Mouse (Mus musculus) ES-E14 (cell line): ENCODE measurements around the gene Pyroxd2. TPM values are rescaled to one million over a fixed set of nuclear protein-coding genes. Genes with fewer than 3 reads are reported as not detected.

Experiments used
- DNase-seq: peaks from one replicate; pipeline ENCODE4 v3.0.0-alpha.2; 2013; ENCODE audit warnings: low read depth, low spot score
- H3K27ac ChIP-seq: 2 replicates; pipeline ENCODE4 v1.5.1; 2012; ENCODE audit warnings: low read depth, mild to moderate bottlenecking, low read length, moderate library complexity, mixed read lengths; ENCODE audit not compliant: poor library complexity, insufficient read depth, severe bottlenecking
- H3K36me3 ChIP-seq: 2 replicates; pipeline ENCODE4 v1.6.1; 2012; ENCODE audit warnings: mild to moderate bottlenecking, low read length, moderate library complexity, mixed read lengths; ENCODE audit not compliant: control insufficient read depth, poor library complexity, insufficient read depth, severe bottlenecking
- H3K4me1 ChIP-seq, 2 experiments: fragments of 150-350 bp in 1 of 2; sonication (generic) in 1 of 2; 2 replicates each; pipeline ENCODE4 v1.6.1; 2012; ENCODE audit warnings: low read length in 2 of 2, mild to moderate bottlenecking in 1 of 2, mixed read lengths in 1 of 2; ENCODE audit not compliant: control insufficient read depth in 2 of 2, insufficient read depth in 2 of 2, poor library complexity in 1 of 2
- H3K4me3 ChIP-seq, 2 experiments: fragments of 150-350 bp in 1 of 2; sonication (generic) in 1 of 2; 2 replicates each; pipeline ENCODE4 v1.5.1; 2012; ENCODE audit warnings: low read length in 2 of 2, low read depth in 1 of 2, mild to moderate bottlenecking in 1 of 2, mixed read lengths in 1 of 2; ENCODE audit not compliant: insufficient read depth in 1 of 2, poor library complexity in 1 of 2, severe bottlenecking in 1 of 2
- H3K9ac ChIP-seq: 2 replicates; pipeline ENCODE4 v1.6.1; 2012; ENCODE audit warnings: low read depth, mild to moderate bottlenecking, low read length, mixed read lengths; ENCODE audit not compliant: poor library complexity, insufficient read depth, severe bottlenecking
- H3K9me3 ChIP-seq: fragments of 150-350 bp; sonication (generic); 2 replicates; pipeline ENCODE4 v1.6.1; 2012; ENCODE audit warnings: low read depth, mild to moderate bottlenecking, low read length; ENCODE audit not compliant: control insufficient read depth, insufficient read depth
- CHD2 ChIP-seq: IDR thresholded peaks from 2 replicates; pipeline ENCODE4 v1.6.1; 2014; ENCODE audit warnings: mild to moderate bottlenecking, low read depth, low read length, inconsistent platforms
- HCFC1 ChIP-seq: IDR thresholded peaks from 2 replicates; pipeline ENCODE4 v1.6.1; 2012; ENCODE audit warnings: low read length, inconsistent platforms, borderline replicate concordance; ENCODE audit not compliant: insufficient read depth
- MAFK ChIP-seq: IDR thresholded peaks from 2 replicates; pipeline ENCODE4 v1.6.1; 2014; ENCODE audit warnings: mild to moderate bottlenecking, low read depth, low read length, inconsistent platforms; ENCODE audit not compliant: insufficient read depth
- ZC3H11A ChIP-seq: IDR thresholded peaks from 2 replicates; pipeline ENCODE4 v1.6.1; 2012; ENCODE audit warnings: low read depth, mild to moderate bottlenecking, inconsistent platforms, low read length, borderline replicate concordance
- ZNF384 ChIP-seq: IDR thresholded peaks from 2 replicates; pipeline ENCODE4 v1.6.1; 2012; ENCODE audit warnings: low read depth, low read length, inconsistent platforms
- in situ Hi-C, 2 experiments: fragments of 600-800 bp; cut with MboI; formaldehyde crosslinking; loops; one replicate each; pipeline ENCODE4 v1.15.1; 2025; ENCODE audit warnings: low sequenced_read_pairs in 2 of 2, inconsistent platforms in 1 of 2; ENCODE audit not compliant: unreplicated experiment in 2 of 2
- total RNA-seq: library from RNA; depleted of rRNA; stranded (reverse); fragments of 300-350 nt; gene quantifications from 2 replicates; pipeline ENCODE4 v1.2.3, GENCODE M21; 2012

Gene Pyroxd2
- total RNA-seq, 1 experiment = not detected

- Histone ChIP-seq H3K9me3 (no peaks in the 10 kb centered on the region), H3K4me3 (no peak overlapping the region), H3K36me3 (no peaks in the 10 kb centered on the region), H3K9ac (no peak overlapping the region), H3K27ac (no peak overlapping the region), H3K4me1 (no peaks in the 10 kb centered on the region)
- no peak for DNase-seq
- in situ Hi-C loops = no loop called here
- TF ChIP-seq MAFK (no peak), HCFC1 (no peak), ZC3H11A (no peak), ZNF384 (no peak), CHD2 (no peak)
Observed at GRCm38 (mm10) chr19:42737753-42738152, 14.8 kb downstream of the Pyroxd2 start.

DNA sequence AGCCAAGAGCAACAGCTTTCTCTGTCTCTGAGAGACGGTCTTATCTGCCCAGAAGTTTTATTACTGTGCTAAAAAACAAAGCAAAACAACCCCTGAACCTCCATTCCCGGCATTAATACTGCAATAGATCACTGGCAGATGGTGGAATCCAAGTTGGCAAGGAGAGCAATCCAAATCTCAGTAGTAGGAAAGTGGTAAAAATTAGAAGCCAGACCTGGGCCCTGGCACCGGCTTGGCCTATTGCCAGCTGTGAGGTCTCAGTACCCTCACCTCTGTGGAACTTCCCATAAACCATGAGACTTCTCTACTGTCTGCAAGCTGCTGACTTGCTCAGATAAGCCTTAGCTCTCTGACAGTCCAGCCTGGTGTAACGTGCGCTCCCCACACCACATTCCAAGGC is 17.6 kb downstream of the Pyroxd2 start:
- H3K9me3 ChIP-seq = no peaks in the 10 kb centered on the region
- H3K4me1 ChIP-seq = no peaks in the 10 kb centered on the region
- TF ChIP-seq ZC3H11A (no peak), HCFC1 (no peak), ZNF384 (no peak), MAFK (no peak), CHD2 (no peak)
- no peak for DNase-seq
- H3K27ac ChIP-seq = no peak overlapping the region
- no peak overlapping the region for H3K4me3 ChIP-seq
- H3K9ac ChIP-seq = no peak overlapping the region
- in situ Hi-C loops = no loop called here
- no peaks in the 10 kb centered on the region for H3K36me3 ChIP-seq

- no peaks in the 10 kb centered on the region for H3K36me3 ChIP-seq
- no peak for DNase-seq
- H3K9me3 ChIP-seq = no peaks in the 10 kb centered on the region
- in situ Hi-C loops = no loop called here
- H3K27ac ChIP-seq = no peak overlapping the region
- H3K4me3 ChIP-seq = no peak overlapping the region
- H3K4me1 ChIP-seq = no peaks in the 10 kb centered on the region
- TF ChIP-seq CHD2 = no peak
- no peak for TF ChIP-seq ZC3H11A
- TF ChIP-seq MAFK = no peak
- no peak for TF ChIP-seq ZNF384
- no peak for TF ChIP-seq HCFC1
- no peak overlapping the region for H3K9ac ChIP-seq
Observed at GRCm38 (mm10) chr19:42727424-42727823, 25.2 kb downstream of the Pyroxd2 start.

DNA sequence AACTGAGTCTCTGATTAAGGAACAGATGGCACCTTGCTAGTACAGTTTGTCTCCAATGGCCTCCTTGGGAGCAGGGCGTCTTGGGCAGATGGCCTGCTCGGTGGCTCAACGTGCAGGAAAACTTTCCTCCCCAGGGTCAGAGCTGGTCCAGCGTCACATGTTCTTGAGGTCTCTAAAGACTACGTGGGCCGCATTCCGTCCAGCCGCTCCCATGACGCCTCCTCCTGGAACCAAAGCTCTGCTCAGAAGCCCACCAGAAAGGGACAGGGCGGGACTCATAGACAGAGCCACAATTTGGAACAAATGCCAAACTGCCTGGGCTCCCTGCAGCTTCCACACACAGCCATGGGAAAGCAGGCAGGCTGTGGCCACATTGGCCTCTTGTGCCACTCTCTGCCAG is 25.8 kb downstream of the Pyroxd2 start:
- Histone ChIP-seq H3K27ac (no peak overlapping the region), H3K9me3 (no peaks in the 10 kb centered on the region), H3K9ac (no peak overlapping the region), H3K4me1 (no peaks in the 10 kb centered on the region), H3K36me3 (no peaks in the 10 kb centered on the region), H3K4me3 (no peak overlapping the region)
- DNase-seq = no peak
- in situ Hi-C loops = no loop called here
- TF ChIP-seq ZC3H11A = no peak
- TF ChIP-seq HCFC1 = no peak
- no peak for TF ChIP-seq ZNF384
- no peak for TF ChIP-seq MAFK
- no peak for TF ChIP-seq CHD2

- in situ Hi-C loops = no loop called here
- Histone ChIP-seq H3K27ac (no peak overlapping the region), H3K36me3 (no peaks in the 10 kb centered on the region), H3K4me1 (no peaks in the 10 kb centered on the region), H3K9me3 (no peaks in the 10 kb centered on the region), H3K9ac (no peak overlapping the region), H3K4me3 (no peak overlapping the region)
- TF ChIP-seq MAFK (no peak), CHD2 (no peak), ZC3H11A (no peak), HCFC1 (no peak), ZNF384 (no peak)
- DNase-seq = no peak
Observed at GRCm38 (mm10) chr19:42725973-42726350, 26.6 kb downstream of the Pyroxd2 start.
